Mouse (Mus musculus): ENCODE measurements around the gene Zfp746.
"Not testable (repeated sequence)": the region's sequence is repeated elsewhere in the genome, so short reads cannot be mapped to it uniquely, and the experiment has no call there.

Gene Zfp746

DNA sequence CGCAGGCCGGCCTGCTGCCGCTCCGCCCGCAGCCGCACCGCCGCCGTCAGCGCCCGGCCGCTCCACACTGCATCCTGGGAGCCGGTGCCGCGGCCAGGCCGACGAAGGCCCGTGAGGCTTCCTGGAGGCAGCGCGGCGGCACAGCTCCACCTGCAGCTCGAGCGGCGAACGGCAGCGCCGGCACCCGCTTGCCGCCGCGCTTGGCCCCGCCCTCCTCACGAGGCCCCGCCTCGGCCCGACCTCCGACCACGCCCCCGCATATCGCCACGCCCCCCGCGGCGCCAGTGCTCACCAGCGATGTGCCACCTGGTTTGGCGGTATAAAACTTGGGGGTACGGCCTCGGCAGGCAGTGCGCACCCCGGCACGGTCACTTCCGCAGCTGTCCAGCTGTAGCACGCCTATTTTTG is at the start of gene Zfp746:
Zfp746 (minus strand) TSS at position 123 of the 408 bp plus-strand sequence.
- DNase-seq (ENCODE audit: low spot score in 2 of 2): peak; percentile 86 to 95

DNA sequence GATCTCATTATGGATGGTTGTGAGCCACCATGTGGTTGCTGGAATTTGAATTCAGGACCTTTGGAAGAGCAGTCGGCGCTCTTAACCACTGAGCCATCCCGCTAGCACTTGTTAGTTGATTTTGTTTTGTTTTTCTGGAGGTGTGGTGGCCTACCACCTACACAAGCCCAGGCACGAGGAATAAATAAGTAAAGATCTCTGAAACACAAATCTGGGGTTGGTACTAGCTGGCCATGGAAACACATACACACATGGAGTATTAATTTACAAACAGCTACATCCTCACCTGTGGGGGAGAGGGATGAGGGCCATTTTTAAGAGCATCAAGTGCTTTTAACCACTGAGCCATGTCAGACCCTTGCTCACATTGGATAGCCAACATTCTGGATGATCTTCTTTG is 34.7 kb upstream of the Zfp746 start:
- DNase-seq (ENCODE audit: low spot score in 2 of 2): not testable (repeated sequence)

DNA sequence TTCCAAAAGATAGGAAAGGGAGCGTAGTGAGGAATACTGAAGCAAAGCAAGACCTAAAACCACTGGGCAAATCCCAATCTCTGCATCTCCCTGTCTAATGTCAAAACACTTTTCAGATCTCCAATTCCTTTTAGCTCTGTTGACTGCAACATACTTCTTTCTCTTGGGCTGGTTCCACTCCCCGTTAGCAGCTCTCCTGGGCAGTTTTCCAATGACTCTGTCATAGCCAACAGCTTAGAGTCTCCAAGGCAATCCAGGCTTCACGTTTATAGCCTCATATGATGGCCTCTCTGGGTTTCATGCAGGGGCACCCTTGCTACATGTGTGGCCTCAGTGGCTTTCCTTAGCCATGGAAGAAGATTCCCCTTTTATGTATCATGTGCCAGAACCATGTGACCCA is 29.6 kb upstream of the Zfp746 start:
- no peak for DNase-seq (ENCODE audit: low spot score in 2 of 2)

DNA sequence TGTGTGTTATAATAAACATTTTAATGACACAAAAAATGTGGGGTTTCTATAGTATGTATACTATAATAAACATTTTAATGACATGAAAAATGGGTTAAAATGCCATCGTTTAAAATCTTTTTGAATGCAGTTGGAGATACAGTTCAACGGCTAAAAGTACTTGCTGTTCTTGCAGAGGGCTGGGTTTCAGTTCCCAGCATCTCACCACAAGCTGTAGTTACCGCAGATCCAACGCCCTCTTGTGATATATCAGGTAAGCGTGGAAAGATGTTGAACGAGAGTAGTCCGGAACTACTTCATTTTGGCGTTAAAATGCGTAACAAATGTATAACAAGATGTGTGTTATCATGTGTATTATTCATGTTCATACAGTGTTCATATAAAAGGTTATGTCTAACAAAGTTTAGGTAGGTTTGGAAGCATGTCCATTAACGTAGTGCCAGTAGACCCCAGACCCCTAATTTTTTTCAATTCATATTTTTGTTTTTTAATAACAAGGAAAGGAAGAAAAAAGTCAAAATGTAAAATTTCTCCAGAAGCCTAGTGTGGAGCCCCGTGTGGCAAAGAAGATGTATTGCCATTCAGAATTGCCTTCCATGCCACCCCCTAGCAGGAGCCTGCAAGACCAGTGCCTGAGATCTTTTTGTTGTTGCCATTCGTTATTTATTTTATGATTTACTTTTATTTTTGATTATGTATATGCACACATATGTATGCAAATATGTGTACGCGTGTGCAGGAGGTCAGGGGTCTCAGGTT is 743 bp upstream of the Zfp746 start:
- no peak for DNase-seq (ENCODE audit: low spot score in 2 of 2)

DNA sequence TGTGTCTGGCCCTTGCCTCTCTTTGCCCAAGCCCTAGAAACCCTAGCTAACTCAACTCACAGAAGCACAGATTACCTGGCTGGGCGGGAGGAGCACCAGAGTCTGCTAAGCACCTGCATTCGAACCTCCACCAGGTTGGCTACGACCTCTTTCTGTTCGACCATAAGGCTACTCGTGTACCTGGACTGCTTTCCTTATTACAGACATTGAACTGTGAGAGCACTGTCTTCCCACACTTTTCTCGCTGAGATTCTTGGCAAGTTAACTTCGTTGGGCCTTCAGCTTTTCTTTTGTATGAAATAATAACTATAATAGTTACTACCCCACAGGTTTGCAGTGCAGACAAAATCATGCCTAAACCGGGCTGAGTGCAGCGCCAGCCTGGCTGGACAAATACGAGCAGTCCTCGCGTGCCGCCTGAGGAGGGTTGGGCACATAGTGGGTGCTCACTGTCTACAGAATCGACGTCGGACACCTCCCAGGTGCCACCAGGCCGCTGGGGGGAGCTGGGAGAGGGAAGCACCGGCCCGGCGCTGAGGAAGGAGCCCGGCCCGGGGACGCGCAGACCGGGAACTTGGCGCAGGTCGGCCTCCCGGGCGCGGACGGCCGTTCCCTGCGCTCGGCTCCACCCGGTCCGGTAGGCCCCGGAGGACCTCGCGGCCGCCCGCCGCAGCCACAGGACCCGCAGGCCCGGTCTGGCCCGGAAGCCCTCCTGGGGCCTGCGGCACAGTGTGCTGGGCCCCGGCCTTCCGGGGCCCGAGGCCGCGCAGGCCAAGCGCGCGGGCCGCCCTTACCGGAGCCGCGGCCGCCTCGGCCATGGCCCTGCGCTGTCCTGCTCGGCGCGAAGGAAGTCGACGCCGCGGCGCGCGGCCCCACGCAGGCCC is 630 bp downstream of the Zfp746 start:
- peak; percentile 59 to 67 for DNase-seq (ENCODE audit: low spot score in 2 of 2)

DNA sequence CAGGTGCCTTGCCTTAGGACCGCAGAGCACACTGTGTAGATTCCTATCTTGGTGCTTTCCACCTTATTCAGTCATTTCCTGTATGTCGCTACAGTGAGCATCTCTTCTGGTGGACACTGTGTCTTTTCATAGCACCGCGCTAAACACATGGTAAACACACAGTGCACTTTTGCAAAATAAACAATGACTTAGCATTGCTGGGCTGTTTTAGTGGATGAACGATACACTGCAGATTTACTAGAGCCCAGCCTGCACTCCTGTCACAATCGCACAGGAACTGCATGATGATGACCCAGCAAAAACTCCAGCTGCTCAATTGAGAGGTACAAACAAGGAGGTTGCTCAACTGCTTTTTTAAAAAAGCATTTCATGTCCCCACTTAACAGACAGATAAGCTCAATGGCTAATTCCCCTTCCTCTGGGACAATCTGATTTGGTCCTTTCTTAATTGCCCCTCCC is 2.6 kb downstream of the Zfp746 start:
- DNase-seq (ENCODE audit: low spot score in 2 of 2): no peak

DNA sequence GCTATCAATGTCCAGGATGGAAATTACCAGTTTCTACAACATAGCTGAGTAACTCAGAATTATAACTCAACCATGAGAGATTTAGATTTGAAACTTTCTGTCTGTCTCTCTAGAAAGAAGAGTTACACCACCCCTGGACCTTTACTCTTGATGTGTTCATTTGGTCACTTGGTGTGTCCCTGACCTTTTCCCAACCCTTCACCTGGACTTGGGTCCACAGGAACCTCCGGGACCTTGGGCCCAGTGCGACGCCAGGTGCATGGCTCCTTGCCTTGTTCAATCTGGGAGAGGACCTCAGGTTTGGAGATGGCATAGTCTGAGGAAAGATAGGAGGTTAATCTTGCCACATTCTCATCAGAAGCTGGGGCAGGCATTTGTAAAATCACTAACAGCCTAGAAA is 4.4 kb downstream of the Zfp746 start:
- DNase-seq (ENCODE audit: low spot score in 2 of 2): no peak

GRCm38 (mm10) chr6:48081021-48081420 is 5.4 kb downstream of the Zfp746 start:
- no peak for DNase-seq (ENCODE audit: low spot score in 2 of 2)

DNA sequence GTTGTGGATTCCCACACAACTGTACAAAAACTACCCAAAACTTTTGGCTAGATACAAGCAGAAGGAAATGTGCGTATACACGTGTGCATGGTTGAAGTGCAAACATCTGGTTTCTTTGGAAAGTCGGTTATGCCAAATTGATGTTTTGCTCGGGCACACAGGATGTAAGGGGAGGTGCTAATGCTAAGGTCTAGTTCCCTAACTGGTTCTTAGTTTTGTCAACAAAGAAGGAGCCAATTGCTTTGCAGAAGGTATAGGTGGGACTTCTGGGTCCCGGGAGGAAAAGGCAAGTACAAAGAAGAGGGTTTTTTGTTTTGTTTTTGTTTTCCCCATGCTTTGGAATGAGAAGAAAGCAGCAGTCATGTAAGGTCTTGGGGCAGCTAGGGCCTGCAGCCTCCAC is 13.1 kb downstream of the Zfp746 start:
- DNase-seq (ENCODE audit: low spot score in 2 of 2): no peak

- DNase-seq (ENCODE audit: low spot score in 2 of 2): no peak
Measured at GRCm38 (mm10) chr6:48067492-48067891, 18.9 kb downstream of the Zfp746 start.

GRCm38 (mm10) chr6:48065587-48066075 is 20.8 kb downstream of the Zfp746 start:
- DNase-seq (ENCODE audit: low spot score in 2 of 2): no peak

DNA sequence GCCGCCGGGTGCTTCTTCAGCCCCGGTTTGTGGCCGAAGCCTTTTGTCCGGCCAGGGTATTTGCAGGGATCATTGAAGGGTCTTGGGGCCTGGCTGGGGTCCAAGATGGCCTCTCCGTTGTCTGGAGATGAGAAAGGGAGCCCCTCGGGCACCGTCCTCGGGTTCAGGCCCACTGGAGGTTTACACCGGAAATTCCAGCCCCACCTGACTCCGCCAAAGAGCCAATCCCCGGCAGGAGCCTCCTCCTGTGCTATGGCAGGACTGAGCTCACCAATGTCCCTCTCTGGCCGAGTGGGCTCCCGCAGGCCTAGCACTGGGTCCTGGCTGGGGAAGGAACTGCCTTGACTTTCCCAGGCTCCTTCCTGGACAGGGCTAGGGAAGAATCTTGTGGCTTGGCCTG is 21.9 kb downstream of the Zfp746 start:
- no peak for DNase-seq (ENCODE audit: low spot score in 2 of 2)

GRCm38 (mm10) chr6:48063940-48064339 is 22.5 kb downstream of the Zfp746 start:
- no peak for DNase-seq (ENCODE audit: low spot score in 2 of 2)

- DNase-seq (ENCODE audit: low spot score in 2 of 2): no peak
Measured at GRCm38 (mm10) chr6:48060895-48061294, 25.5 kb downstream of the Zfp746 start.

- DNase-seq (ENCODE audit: low spot score in 2 of 2): no peak
Measured at GRCm38 (mm10) chr6:48060421-48060820, 26.0 kb downstream of the Zfp746 start.

GRCm38 (mm10) chr6:48052136-48052535 is 34.3 kb downstream of the Zfp746 start:
- no peak for DNase-seq (ENCODE audit: low spot score in 2 of 2)

- DNase-seq (ENCODE audit: low spot score in 2 of 2): no peak
Measured at GRCm38 (mm10) chr6:48051666-48052065, 34.7 kb downstream of the Zfp746 start.

- no peak for DNase-seq (ENCODE audit: low spot score in 2 of 2)
Measured at GRCm38 (mm10) chr6:48049273-48050065, 36.9 kb downstream of the Zfp746 start.

DNA sequence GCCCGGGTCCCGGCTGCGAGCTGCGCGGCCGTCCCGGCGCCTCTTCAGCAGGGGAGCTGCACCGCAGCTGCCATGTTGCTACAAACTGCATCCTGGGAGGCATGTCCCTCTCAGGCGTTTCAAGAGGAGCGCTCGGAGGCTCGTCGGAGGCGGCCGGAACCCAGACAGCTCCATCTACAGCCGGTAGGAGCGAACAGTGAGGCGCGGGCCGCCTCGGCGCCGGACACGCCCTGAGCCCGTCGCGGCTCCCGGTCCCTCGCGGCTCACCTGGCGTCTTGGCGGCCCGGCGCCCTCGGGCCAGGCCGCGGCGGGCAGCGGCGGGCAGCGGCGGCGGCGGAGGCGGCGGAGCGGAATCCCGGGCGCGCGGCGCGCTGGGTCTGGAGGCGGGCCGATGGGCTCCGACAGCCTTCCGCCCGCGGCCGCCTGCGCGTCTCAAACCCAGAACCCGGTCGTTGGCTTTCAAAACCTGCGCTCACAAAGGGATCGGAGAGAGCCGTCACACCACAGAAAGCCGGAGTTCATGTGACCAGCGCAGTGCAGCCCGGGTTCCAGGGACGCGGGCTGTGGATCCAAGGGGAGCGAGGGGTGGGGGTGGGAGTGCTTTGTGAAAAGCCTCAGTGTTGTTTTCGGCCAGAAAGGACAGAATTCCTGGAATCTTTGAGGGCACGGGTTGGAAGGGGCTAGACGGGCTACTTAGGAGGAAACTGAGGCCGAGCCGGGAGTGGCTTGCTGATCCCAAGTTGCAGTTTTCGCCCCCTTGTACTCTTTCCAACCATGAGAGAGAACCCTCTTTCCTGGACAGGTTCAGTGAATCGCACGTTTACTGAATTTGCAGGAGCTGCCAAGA is 37.7 kb downstream of the Zfp746 start, which contains the start of gene Zfp777:
Zfp777 (minus strand) TSS at position 486 of the 847 bp plus-strand sequence.
- peak; percentile 51 to 81 for DNase-seq (ENCODE audit: low spot score in 2 of 2)

DNA sequence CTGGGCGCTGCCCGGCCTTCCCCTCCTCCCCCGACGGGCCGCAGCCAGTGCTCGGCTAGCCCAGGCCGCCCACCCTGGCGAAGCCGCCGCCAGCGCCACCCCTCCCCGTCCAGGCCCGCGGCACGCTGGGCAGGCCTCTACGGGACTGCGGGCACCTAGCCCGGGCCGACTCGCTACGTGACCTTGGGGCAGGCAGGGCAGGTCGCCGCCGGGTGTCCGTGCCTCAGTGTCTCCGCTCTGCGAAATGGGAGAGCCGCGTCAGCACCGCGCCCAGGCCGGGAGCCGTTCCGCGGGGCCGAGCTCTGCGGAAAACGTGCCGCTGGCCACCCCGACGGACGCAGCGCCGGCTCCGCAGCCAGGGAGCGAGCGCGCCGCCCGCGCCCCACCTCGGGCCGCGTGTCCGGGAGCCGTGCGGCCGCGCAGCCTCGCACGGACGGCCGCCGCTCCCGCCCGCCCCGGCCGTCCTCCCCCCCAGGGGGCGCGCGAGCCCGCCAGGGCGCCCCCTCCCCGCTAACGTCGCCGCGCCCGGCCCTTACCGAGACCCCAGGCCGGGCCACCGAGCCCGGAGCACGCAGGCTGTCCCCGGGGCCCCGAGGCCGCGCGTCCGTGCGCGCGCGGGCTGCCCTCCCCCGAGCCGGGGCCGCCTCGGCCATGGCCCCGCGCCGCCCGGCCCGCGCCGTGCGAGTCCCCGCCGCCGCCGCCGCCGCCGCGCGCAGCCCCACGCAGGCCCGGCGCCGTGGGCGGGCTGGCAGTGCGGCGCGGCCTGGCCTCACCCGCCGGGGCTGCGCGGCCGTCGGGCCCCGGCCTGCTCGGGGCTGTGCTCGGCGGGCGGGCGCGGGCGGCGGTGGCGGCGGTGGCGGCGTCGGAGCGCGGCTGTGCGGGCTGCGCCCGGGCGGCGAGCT is 38.7 kb downstream of the Zfp746 start:
- peak in 1 of 2 experiments; percentile 36 for DNase-seq (ENCODE audit: low spot score in 2 of 2)
